Mouse (Mus musculus): ENCODE results near the gene Cd53. TPM values are rescaled to one million over a fixed set of nuclear protein-coding genes. Genes with fewer than 3 reads are reported as not detected.

The Cd53 gene
- polyA plus RNA-seq (2014; fragmentation: Illumina TruSeq; extraction: RNeasy Lipid Tissue Mini Kit (QIAGEN cat#74804); ENCODE audit: low read depth, low replicate concordance), result 76.5 TPM

DNA sequence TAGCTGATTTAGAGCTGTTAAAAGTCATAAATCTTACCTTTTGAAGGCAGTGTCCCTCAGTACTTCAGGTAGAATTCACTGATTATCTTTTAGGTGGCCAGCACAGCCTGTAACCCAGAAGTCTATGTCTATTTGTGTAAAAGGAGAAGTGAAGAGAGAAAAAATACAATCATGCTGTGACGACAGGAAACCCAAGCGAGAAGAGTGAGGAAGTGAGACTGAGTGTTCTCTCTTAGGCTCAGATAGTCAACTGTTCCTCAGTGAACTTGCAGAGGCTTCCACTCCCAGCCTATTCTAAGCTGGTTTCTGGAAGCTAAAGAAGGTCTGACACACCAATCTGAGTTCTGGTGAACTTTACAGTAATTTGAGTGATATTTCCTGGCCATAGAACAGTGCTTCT, at the start of gene Cd53:
TSS of gene Cd53 (minus strand) at position 220 of the 400 bp plus-strand sequence.

DNA sequence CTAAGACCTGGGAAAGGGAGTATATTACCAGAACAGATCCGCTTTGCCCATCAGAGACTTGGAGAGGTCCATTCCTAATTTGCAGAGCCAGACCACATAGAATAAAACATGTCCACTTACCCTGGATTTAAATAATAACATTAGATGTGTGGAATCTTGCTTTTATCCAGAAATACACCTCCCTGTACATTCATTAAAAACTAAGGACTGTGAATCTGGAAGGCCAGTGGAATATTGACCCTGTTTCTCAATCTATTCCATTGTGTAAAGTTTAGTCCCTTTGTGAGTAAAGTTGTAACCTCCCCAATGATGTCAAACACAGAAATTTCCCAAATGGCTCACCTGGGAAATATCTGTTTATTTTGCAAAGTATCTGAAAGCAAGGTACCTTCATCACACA, 36.2 kb upstream of the Cd53 start, which contains the start of gene Olfr266:
TSS of gene Olfr266 (minus strand) at position 101 of the 400 bp plus-strand sequence.

Other genes starting within 250 kb of the Cd53 start
- gene Dram2, start 242.4 kb downstream of the Cd53 start, polyA plus RNA-seq (2014; fragmentation: Illumina TruSeq; extraction: RNeasy Lipid Tissue Mini Kit (QIAGEN cat#74804); ENCODE audit: low read depth, low replicate concordance), result 824 TPM
- gene Cept1, start 242.3 kb downstream of the Cd53 start, polyA plus RNA-seq (2014; fragmentation: Illumina TruSeq; extraction: RNeasy Lipid Tissue Mini Kit (QIAGEN cat#74804); ENCODE audit: low read depth, low replicate concordance), result 460 TPM
- 134 TPM for gene Lrif1, start 105.2 kb downstream of the Cd53 start, polyA plus RNA-seq (2014; fragmentation: Illumina TruSeq; extraction: RNeasy Lipid Tissue Mini Kit (QIAGEN cat#74804); ENCODE audit: low read depth, low replicate concordance)
- gene Olfr266, start 36.1 kb upstream of the Cd53 start, polyA plus RNA-seq (2014; fragmentation: Illumina TruSeq; extraction: RNeasy Lipid Tissue Mini Kit (QIAGEN cat#74804); ENCODE audit: low read depth, low replicate concordance), result not detected
- gene Kcna3, start 246.0 kb upstream of the Cd53 start, polyA plus RNA-seq (2014; fragmentation: Illumina TruSeq; extraction: RNeasy Lipid Tissue Mini Kit (QIAGEN cat#74804); ENCODE audit: low read depth, low replicate concordance), result not detected